Mouse (Mus musculus): ENCODE measurements around the gene Gm4922. TPM values are rescaled to one million over a fixed set of nuclear protein-coding genes. Genes with fewer than 3 reads are reported as not detected.

The Gm4922 gene
- polyA plus RNA-seq (2016; fragmentation: Nextera tagmentation; extraction: Ambion mirVana): not detected in 2 replicates

- Histone ChIP-seq H3K36me3 (replicated peaks) (no peaks in the 10 kb centered on the region), H3K27me3 (ENCODE audit: poor library complexity, severe bottlenecking) (no peaks in the 10 kb centered on the region), H3K4me1 (no peaks in the 10 kb centered on the region), H3K27ac (no peak within 1 kb of the TSS), H3K9me3 (no peaks in the 10 kb centered on the region), H3K4me3 (no peak within 1 kb of the TSS)
- DNase-seq (ENCODE audit: extremely low spot score, low spot score): no peak
- 95% methylated on average over 1 of the region's 1 CpGs for WGBS
Observed at GRCm38 (mm10) chr10:18786693-18787092, at the start of gene Gm4922. Gene Gm4922, minus strand, starts transcription at chr10:18786793.

DNA sequence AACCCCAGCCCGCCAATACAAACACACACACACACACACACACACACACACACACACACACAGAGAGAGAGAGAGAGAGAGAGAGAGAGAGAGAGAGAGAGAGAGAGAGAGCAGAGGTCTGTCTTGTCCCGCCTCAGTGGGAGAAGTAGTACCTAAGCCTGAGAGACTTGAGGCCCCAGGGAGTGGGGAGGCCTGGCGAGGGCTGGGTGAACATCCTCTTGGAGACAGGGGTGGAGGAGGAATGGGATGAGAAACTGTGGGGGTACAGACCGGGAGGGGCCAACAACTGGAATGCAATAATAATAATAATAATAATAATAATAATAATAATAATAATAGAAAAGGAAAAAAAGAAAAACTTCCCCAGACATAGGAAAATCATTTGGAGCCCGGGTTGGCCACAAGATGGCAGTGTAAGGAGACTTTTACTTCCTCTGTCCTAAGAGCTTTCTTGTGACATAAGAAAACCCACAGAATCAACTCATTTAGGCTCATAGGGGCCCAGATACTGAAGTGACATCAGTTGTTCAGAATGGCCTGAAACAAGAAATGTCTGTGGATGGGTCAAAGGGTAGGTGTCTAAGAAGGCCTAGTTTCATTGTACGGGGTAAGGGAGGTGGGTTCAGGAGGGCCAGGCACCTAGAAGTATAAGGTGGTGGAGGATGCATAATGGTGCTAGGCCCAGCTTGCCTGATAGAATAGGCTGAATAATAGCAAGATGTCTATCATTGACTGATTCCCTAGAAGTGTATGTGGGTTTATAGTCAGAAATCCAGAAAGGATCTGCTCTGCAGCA is 49.3 kb upstream of the Gm4922 start:
- Histone ChIP-seq H3K27me3 (ENCODE audit: poor library complexity, severe bottlenecking) (no peaks in the 10 kb centered on the region), H3K4me3 (no peak overlapping the region), H3K4me1 (no peaks in the 10 kb centered on the region), H3K36me3 (replicated peaks) (no peaks in the 10 kb centered on the region), H3K27ac (no peak overlapping the region), H3K9me3 (no peaks in the 10 kb centered on the region)
- DNase-seq (ENCODE audit: extremely low spot score, low spot score): no peak
- WGBS: 42% methylated on average over 5 of the region's 6 CpGs

- Histone ChIP-seq H3K4me3 (no peak overlapping the region), H3K27me3 (ENCODE audit: poor library complexity, severe bottlenecking) (no peaks in the 10 kb centered on the region), H3K4me1 (no peaks in the 10 kb centered on the region), H3K36me3 (replicated peaks) (no peaks in the 10 kb centered on the region), H3K9me3 (no peaks in the 10 kb centered on the region), H3K27ac (no peak overlapping the region)
- no peak for DNase-seq (ENCODE audit: extremely low spot score, low spot score)
- WGBS: 65% methylated on average over 2 of the region's 2 CpGs
Observed at GRCm38 (mm10) chr10:18834389-18834788, 47.8 kb upstream of the Gm4922 start.

DNA sequence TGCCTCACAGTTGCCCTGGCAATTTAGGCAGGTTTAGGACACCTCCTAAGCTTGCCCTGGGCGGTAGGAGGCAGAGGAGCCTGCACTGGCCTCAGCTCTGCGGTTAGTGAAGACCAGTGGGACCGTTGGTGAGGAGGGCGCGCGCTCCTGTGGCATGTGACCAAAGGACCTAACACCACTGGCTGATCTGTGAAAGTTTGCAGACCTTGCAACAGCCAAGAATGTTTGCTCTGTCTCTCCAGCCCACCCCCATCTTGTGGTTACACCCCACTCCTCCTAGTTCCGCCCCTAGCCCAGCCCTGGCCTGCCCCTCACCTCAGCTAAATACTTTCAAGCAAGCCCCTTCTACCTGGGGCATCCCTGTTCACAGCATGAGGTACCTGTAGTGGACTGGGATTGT is 45.2 kb upstream of the Gm4922 start:
- Histone ChIP-seq H3K4me1 (0 out of 2 replicates have a peak, but pooled peaks cover 4% of the 10 kb centered on the region), H3K4me3 (no peak overlapping the region), H3K9me3 (no peaks in the 10 kb centered on the region), H3K27me3 (ENCODE audit: poor library complexity, severe bottlenecking) (no peaks in the 10 kb centered on the region), H3K36me3 (replicated peaks) (no peaks in the 10 kb centered on the region), H3K27ac (no peak overlapping the region)
- 49% methylated on average over 7 of the region's 7 CpGs for WGBS
- DNase-seq (ENCODE audit: extremely low spot score, low spot score): no peak

- no peak for DNase-seq (ENCODE audit: extremely low spot score, low spot score)
- 87% methylated on average over 4 of the region's 4 CpGs for WGBS
- Histone ChIP-seq H3K4me3 (no peak overlapping the region), H3K4me1 (0 out of 2 replicates have a peak, but pooled peaks cover 4% of the 10 kb centered on the region), H3K27ac (no peak overlapping the region), H3K36me3 (replicated peaks) (no peaks in the 10 kb centered on the region), H3K27me3 (ENCODE audit: poor library complexity, severe bottlenecking) (no peaks in the 10 kb centered on the region), H3K9me3 (no peaks in the 10 kb centered on the region)
Observed at GRCm38 (mm10) chr10:18830359-18830758, 43.8 kb upstream of the Gm4922 start.

DNA sequence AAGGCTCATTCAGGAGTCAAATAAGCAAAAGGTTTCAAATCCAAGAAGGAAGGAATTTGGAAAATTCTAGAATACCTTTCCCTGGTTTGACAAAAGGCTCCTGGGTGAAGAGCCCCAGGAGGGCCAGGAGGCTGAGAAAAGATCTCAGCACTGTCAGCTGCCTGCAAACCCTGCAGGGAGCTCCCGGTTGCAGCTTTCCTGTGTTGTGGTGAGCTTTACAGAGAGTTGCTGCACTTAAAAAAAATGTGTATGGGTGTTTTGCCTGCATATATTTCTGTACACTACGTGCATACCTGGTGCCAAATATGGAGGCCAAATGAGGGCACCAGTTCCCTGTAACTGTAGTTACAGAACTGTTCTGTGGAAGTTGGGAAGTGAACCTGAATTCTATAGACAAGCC is 41.3 kb upstream of the Gm4922 start:
- WGBS: 38% methylated on average over 2 of the region's 2 CpGs

DNA sequence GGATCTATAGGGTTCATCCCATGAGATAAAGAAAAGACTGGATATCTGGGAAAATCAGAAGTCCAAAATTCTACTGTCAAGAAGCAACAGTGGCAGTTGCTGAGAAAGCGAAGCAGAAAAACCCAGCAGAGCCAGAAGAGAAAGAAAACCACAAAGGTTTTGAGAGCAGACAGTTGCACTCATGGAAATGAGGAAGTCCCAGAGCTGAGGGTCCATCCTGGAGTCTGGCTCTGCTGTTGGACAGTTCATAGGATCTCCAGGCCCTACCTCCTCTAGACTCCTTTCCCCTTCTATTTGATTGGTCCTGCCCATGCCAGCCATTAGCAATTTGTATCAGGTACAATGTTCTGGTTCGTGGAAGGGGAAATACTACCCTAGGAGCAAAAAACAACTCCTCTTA is 39.5 kb upstream of the Gm4922 start:
- Histone ChIP-seq H3K4me1 (0 out of 2 replicates have a peak, but pooled peaks cover 4% of the 10 kb centered on the region), H3K27me3 (ENCODE audit: poor library complexity, severe bottlenecking) (no peaks in the 10 kb centered on the region), H3K27ac (no peak overlapping the region), H3K36me3 (replicated peaks) (no peaks in the 10 kb centered on the region), H3K4me3 (no peak overlapping the region), H3K9me3 (no peaks in the 10 kb centered on the region)
- WGBS: 73% methylated on average over 2 of the region's 2 CpGs
- no peak for DNase-seq (ENCODE audit: extremely low spot score, low spot score)

More for the DNA sequence above, 41.3 kb upstream of the Gm4922 start:
- DNase-seq (ENCODE audit: extremely low spot score, low spot score): no peak
- Histone ChIP-seq H3K4me1 (0 out of 2 replicates have a peak, but pooled peaks cover 4% of the 10 kb centered on the region), H3K27ac (no peak overlapping the region), H3K9me3 (no peaks in the 10 kb centered on the region), H3K36me3 (replicated peaks) (no peaks in the 10 kb centered on the region), H3K27me3 (ENCODE audit: poor library complexity, severe bottlenecking) (no peaks in the 10 kb centered on the region), H3K4me3 (no peak overlapping the region)

DNA sequence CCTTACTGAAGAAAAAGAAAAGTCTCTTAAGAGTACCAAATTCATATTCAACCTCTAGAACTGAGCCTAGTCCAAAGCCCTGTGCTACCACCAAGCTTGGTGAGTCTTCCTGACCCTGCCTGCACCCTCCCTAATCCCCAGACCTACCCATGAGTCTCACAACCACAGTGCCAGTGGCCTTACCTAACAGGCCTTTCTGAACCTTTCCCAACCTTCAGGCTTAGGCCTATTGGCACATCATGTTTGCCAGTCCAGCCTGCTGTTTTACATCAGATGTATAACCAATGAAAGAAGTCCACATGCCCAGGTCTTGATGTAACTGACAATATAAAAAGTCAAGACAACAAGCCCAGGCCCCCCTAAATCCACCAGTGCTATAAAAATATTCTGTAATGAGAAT is 38.5 kb upstream of the Gm4922 start:
- H3K27ac ChIP-seq: no peak overlapping the region
- 0 out of 2 replicates have a peak, but pooled peaks cover 4% of the 10 kb centered on the region for H3K4me1 ChIP-seq
- H3K27me3 ChIP-seq (ENCODE audit: poor library complexity, severe bottlenecking): no peaks in the 10 kb centered on the region
- no peaks in the 10 kb centered on the region for H3K9me3 ChIP-seq
- H3K36me3 ChIP-seq (replicated peaks): no peaks in the 10 kb centered on the region
- no peak overlapping the region for H3K4me3 ChIP-seq
- DNase-seq (ENCODE audit: extremely low spot score, low spot score): no peak

DNA sequence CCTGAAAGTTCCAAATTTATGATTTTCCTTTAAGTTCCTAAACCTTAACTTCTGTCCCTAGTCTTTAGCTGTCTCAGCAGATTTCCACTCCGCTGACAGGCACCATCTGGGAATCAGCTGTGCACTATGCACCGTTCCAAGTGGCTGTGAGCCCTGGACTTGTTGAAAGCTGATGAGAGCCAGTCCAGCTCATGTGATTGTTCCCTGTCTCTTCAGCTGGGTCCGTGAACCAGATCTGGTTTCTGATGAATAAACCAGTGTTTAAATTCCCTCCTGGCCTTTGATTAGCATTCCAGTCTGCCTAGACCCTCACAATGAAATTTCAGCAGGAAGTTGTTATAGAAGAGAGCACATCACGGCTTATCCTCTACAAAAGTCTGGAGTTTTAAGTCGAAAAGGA is 30.0 kb upstream of the Gm4922 start:
- WGBS: 60% methylated on average over 5 of the region's 5 CpGs
- Histone ChIP-seq H3K27me3 (ENCODE audit: poor library complexity, severe bottlenecking) (no peaks in the 10 kb centered on the region), H3K27ac (no peak overlapping the region), H3K9me3 (no peaks in the 10 kb centered on the region), H3K36me3 (replicated peaks) (no peaks in the 10 kb centered on the region), H3K4me3 (no peak overlapping the region), H3K4me1 (peaks cover 20% of the 10 kb centered on the region)
- no peak for DNase-seq (ENCODE audit: extremely low spot score, low spot score)

DNA sequence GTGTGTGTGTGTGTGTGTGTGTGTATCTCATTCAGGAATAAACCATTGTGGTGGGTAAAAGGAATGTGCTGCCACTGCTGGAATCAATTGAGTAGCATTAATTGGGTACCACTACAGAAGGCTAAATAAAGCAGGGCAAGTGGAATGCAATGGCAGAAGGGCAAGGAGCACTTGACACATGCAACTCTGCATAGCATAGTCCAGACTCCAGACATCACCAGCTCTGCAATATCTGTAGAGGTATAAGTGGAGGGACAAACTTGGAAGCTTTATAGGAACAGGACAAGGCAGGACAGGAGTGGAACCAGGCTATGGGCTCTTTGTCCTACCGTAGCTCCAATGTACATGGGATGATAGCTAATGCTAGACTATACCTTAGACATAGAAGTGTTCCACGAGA is 25.2 kb upstream of the Gm4922 start:
- no peak for DNase-seq (ENCODE audit: extremely low spot score, low spot score)
- H3K9me3 ChIP-seq: no peaks in the 10 kb centered on the region
- peaks cover 14% of the 10 kb centered on the region for H3K4me1 ChIP-seq
- H3K4me3 ChIP-seq: no peak overlapping the region
- WGBS: 86% methylated on average over 2 of the region's 2 CpGs
- H3K36me3 ChIP-seq (replicated peaks): no peaks in the 10 kb centered on the region
- no peaks in the 10 kb centered on the region for H3K27me3 ChIP-seq (ENCODE audit: poor library complexity, severe bottlenecking)
- no peak overlapping the region for H3K27ac ChIP-seq

DNA sequence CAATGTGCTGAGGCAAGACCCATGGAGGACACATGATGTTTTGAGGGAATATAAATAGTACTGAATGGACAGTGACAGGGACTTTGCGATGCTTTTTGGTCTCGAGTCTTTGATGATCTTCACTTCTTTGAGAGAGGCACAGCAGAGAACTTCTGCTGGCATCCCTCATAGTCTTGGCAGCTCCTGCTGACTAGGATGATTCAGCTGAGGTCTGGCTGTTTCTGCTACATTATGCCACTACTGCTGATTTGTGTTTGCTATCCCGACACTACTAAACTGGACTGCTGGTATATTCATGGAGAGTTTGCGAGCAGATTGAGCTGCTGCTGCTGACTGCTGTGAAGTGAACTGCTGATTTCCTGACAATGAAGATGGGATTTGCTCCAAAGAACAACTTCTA is 3.5 kb upstream of the Gm4922 start:
- no peak for DNase-seq (ENCODE audit: extremely low spot score, low spot score)
- Histone ChIP-seq H3K27ac (no peak overlapping the region), H3K9me3 (no peaks in the 10 kb centered on the region), H3K27me3 (ENCODE audit: poor library complexity, severe bottlenecking) (no peaks in the 10 kb centered on the region), H3K36me3 (replicated peaks) (no peaks in the 10 kb centered on the region), H3K4me1 (no peaks in the 10 kb centered on the region), H3K4me3 (no peak overlapping the region)
- 88% methylated on average over 4 of the region's 4 CpGs for WGBS

DNA sequence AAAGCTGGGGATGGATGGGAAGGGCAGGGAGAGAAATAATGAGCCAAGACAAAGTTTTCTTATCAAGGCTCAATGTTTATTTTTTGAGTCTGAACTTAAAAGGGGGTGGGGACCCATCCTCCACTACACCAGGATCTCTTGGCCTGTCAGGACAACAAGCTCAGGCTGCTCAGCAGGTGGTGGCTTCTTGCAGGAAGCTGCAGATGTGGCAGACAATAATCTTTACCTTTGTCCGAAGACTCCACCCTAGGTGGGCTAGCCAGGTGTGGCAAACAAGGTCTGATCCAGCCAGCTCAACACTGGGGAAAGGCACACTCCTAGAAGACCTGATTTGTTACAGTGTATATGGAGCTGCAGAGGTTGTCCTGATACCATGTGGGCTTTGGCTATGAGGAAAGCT is 2.0 kb upstream of the Gm4922 start:
- H3K4me3 ChIP-seq: no peak overlapping the region
- 71% methylated on average over 1 of the region's 1 CpGs for WGBS

DNA sequence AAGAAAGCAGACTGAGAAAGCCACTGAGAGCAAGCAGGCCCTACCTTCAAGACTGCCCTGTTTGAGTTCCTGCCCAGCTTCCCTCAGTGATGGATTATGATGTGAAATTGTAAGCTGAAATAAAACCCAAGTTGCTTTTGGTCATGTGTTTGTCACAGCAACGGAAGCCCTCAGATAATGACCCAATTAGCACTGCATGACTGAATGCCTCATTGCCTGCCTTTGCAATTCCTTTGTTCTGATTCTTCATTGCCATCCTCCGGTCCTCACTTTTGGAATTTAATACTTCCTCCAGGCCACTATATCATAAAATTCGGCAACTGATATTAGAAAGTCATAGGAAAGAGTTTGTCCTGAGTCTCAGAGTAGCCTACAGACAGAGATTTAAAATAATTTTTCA is 9.0 kb downstream of the Gm4922 start:
- H3K9me3 ChIP-seq: no peaks in the 10 kb centered on the region
- no peak overlapping the region for H3K4me3 ChIP-seq
- H3K36me3 ChIP-seq (replicated peaks): no peaks in the 10 kb centered on the region
- DNase-seq (ENCODE audit: extremely low spot score, low spot score): no peak
- H3K27me3 ChIP-seq (ENCODE audit: poor library complexity, severe bottlenecking): no peaks in the 10 kb centered on the region
- 50% methylated on average over 3 of the region's 3 CpGs for whole genome bisulfite sequencing
- H3K27ac ChIP-seq: no peak overlapping the region
- peaks cover 7% of the 10 kb centered on the region for H3K4me1 ChIP-seq

More for the DNA sequence above, 2.0 kb upstream of the Gm4922 start:
- no peaks in the 10 kb centered on the region for H3K27me3 ChIP-seq (ENCODE audit: poor library complexity, severe bottlenecking)
- no peaks in the 10 kb centered on the region for H3K9me3 ChIP-seq
- no peaks in the 10 kb centered on the region for H3K4me1 ChIP-seq
- no peak for DNase-seq (ENCODE audit: extremely low spot score, low spot score)
- H3K36me3 ChIP-seq (replicated peaks): no peaks in the 10 kb centered on the region
- H3K27ac ChIP-seq: no peak overlapping the region
